Mouse (Mus musculus) c-Kit-positive CD71-positive TER-119-negative erythroid progenitor cells, embryonic 14.5 days (primary cell): Measurements from ENCODE around the gene Agmat.

Source experiments
- DNase-seq: peaks from one replicate; pipeline ENCODE4 v3.0.0-alpha.2; 2013; ENCODE audit warnings: low read depth

Gene Agmat

DNA sequence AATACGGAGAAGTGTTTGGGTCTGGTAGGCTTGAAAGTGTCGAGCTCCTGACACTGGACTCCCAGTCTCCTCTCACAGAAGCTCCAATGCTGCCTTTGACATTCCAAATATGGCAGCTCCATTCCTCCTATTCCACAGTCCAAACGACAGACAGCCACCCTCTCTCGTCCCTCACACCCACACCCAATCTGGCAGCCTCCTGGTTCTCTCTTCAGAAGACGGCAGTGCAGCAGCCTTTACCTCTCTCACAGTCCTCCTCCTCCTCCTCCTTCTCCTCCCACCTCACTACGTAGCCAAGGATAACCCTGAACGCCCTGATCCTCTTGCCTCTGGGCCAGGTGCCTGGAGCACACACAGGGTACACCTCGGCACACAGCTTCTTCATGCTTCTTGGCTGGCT is 33.4 kb downstream of the Agmat start:
- no peak for DNase-seq

DNA sequence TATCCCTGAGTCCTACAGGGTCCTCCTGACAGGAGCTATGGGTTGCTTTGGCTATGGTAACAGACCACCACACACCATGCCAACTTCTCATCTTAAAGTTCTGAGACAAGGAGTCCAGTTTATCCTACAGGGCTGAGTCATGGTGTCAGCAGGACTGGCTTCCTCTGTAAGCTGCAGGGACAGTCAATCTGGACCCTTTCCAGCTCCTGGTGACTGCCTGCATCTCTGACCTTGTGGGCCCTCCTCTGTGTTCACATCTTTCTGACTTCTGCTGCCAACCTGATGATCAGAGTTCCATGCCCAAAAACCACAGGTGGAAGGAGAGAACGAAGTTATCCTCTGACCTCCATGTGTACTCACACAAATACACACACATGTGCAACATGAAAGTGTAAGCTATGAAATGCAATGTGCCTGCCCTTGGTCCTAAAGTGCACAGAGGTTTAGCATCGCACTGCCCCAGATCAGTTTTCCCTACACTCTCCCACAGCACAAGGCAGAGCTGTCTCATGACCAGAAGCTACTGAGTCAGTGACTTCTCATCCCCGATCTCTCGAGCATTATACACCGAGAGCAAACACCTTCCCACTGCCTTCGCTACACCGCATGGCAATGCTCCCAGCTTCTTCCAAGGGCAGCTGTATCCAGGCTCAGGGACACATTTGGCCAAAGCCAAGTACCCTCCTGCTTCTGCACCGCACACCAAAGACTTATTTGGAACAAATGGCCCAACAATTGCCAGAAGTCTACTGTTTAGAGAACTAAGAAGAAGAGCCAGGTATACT is 34.9 kb downstream of the Agmat start:
- no peak for DNase-seq

DNA sequence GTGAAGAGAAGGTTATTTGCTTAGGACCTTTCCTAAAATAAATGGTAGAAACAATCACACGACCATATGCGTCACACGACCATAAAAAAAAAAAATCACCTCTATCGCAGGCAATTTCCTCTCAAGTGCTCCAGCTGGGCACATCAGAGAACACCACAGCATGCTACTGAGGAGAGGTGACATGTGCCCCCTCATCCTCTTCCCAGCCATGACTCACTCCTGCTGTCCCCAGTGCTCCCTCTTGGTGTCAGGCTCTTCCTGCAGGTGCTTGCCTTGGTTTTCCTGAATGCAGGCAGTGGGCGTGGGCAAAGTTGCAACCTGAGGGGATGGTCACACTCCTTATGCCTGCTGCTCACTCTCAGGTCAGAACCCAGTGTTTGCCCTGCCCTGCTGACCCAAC is 38.4 kb downstream of the Agmat start:
- no peak for DNase-seq

DNA sequence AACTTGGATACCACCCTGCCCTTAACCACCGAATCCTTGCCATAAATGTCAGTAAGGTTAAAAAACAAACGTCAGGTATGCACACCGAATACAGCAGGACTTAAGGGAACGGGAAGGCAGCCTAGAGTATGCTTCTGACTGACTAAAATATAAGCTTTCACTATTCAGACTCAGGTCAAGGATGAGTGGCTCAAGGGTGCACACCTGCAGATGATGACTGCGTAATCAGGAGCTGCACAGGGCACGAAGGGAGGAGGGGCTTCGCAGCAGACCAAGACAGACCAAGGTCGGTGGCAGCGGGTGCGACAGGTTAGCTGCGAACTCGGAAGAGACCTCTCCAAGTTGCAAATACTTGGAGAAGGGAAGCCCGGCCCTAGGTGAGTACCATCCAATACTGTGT is 39.7 kb downstream of the Agmat start:
- no peak for DNase-seq

DNA sequence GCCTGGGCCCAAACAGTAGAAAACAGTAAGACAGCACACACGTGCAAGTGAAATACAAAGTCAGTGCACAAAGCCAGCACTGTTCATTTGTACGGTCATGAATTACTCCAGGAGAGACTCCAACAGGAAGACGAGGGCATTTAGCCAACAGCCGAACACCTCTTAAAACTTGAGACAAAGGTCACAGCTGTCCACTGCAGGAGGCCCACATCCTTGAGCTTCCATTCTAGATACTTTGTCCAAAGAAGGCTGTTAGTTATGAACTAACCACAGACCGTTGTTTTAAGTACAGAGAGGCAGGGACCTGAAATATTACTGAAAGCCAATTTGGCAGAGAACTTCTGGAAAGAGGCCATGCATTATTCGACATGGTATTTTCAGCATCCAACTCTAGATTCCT is 40.6 kb downstream of the Agmat start:
- DNase-seq, result no peak

DNA sequence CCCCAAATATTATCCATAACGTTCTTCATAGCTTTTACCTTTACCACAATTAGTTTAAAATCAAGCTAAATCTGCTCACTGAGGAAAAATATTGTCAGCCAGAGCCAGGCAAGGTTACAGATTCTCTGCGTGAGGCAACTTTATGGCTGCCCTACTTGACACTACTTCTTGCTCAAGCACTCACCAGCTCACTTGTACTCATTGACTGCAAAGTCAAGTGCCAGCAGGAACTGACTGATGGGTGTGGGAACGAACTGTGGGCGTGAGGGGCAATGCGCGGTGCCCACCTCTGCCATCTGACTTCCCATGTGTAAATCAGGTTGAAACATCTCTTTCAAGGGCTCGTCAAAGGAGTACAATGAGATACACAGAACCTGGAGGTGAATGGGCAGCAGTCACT is 41.0 kb downstream of the Agmat start:
- no peak for DNase-seq

DNA sequence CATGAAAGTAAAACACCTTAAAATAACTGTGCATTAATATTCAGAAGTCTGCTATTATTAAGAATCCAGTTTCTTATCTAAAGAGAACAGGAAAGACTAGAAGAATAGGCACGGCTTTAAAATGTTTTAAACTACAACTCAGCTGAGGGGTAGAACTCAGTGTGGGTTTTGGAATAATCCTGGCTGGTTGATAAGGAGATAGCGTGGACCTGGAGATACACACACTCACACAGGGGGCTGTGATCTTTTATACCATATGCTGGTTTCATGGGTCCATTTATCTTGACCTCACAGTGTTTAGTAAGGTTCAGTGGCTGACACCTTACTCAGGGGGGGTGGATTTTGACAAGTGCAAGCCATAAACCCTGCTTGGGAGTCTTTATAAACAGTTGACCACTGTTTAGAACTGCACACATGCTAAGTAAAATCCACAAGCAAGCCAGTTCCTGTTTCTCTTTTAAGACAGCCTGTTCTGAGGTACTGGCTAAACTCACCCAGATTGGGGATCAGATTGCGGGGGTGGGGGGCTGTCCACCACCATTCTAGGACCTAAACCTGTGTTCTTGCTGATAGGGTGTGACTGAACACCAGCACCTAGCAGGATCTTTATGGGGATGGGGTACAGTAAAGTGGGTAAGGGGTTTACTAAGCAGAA is 43.2 kb downstream of the Agmat start:
- peak; percentile 48 for DNase-seq

DNA sequence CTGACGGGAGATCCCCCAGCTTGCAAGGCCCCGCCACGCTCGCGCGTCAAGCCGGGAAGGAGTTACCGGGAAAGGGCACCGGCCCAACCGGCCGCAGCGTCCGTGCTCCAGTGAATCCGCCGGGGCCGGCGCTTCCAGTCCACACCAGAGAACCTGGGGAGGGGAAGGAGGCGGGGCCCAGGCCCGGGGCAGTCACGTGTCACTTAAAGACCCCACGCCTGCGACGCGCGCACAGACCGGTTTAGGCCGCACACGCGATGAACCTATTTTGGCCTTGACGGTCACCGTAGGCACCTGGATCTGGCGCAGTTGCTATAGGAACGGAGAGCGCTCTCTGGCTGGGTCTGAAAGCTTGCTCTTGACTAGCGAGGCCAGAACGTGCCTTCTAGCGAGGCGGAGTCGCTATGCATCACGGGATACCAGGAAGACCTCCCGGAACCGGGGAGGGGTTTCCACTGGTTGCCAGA is 44.1 kb downstream of the Agmat start, which contains the start of gene Dnajc16:
Gene Dnajc16 (minus strand): TSS at position 408 of the 467 bp plus-strand sequence.
- peak; percentile 98 for DNase-seq

DNA sequence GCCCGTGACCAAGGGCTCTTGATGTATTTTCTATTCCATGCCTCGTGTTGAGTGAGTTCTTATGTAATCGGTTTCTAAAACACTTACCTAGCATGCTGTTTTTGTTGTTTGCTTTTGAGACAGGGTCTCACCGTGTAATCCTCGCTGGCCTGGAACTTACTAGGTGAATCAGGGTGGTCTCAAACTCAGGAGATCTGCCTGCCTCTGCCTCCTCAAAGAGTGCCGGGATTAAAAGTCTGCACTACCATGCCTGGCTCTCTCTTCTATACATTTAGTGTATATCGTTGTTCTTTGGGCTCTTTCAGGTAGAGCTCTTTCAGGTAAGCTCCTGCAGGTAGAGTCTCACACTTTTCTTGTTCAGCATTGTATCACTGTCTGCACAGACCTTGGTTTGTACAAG is 45.0 kb downstream of the Agmat start:
- no peak for DNase-seq

DNA sequence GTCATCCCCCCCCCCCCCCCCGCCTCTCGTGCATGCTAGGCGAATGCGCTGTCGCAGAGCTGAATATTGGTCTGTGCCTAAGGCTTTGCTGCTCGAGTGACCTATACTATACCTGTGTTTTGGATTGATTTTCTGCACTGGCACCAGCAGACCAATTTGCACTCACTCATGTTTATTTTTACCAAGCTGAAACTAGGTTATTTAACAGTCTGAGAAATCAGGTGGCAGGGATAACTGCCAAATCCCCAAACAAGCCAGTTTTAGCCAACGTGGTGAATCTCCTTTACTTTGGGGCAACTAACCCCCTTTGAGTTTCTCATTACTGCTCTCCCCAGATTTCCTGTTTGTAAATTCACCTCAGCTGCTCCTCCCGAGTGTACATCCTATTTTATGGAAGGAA is 45.5 kb downstream of the Agmat start:
- DNase-seq, result no peak

DNA sequence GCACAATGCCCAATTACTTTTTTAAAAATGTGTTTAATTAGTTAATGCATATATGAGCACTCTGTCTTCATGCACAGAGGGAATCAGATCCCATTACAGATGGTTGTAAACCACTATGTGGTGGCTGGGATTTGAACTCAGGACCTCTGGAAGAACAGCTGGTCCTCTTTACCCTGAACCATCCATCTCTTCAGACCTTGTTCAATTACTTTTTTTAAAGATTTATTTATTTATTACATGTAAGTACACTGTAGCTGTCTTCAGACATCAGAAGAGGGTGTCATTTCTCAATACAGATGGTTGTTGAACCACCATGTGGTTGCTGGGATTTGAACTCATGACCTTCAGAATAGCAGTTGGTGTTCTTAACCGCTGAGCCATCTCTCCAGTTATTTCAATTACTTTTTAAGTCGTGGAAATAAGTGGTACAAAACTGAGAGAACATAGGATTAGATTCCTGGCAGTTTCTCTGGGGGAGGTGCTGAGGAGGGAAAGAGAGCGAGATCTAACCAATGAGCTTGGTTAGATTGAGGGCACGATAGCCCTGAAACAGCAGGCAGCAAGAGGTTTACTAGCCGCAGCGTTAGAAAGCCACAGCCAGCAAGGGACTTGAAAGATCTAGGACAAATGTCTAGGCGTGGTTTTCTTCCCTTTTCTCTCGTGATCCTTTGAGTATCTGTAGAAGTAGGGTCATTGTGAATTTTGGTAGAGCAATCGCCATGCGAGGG is 46.2 kb downstream of the Agmat start:
- no peak for DNase-seq

DNA sequence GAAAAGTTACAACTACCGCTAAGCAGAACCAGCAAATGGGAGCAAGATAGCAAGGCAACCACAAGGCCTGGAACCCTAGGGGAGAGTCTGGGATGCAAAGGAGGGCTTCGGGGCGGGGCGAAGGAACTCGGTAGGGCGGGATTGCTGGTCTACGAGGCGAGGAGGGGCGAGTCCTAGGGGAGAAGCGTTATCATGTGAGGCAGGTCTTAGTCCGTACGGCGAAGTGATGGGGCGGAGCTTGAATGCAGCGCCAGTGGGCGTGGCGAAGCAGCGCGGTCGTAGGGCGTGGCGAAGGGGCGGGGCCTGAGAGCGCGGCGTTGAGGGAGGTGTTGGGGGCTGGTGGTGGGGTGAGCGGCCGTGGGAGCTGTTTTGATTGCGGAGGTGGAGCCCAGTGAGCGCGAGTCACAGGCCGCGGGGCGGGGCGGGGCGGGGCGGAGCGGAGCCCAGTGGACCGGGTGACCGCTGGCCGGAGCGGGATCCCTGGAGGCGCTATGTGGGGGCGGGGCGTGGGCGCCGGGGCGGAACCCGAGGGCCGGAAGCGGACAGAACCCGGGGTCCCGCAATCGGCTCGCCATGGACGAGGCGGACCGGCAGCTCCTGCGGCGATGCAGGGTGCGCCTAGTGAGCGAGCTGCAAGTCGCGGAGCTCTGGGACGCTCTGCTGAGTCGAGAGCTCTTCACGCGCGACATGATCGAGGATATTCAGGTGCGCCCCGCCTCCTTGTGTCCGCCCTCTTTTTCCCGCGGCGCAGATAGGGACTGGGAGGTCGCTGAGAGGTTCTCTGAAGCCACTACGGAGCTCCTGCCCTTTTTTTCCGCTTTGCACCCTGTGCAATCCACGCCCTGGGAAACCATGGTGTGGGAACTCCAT is 47.0 kb downstream of the Agmat start, which contains the start of gene Casp9:
Gene Casp9 (plus strand): TSS at position 331 of the 870 bp plus-strand sequence.
- peak; percentile 91 for DNase-seq

DNA sequence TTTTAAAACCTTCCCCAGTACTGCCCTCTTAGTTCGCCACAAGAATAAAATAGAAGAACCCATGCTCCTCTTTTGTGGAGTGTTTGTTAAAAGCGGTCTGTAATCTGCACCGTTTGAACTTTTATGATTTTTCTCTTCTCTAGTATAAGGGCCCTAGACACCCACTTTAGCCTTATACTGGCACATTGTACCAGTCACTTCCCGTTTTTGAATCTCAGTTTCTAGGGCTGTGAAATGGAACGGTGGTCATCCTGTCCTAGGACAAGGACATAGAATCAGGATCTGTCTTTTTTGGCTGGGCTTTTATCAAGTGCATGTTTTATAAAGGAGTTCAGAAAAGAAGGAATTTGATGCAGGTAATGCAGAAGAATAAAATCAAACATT is 47.7 kb downstream of the Agmat start:
- DNase-seq, result no peak

DNA sequence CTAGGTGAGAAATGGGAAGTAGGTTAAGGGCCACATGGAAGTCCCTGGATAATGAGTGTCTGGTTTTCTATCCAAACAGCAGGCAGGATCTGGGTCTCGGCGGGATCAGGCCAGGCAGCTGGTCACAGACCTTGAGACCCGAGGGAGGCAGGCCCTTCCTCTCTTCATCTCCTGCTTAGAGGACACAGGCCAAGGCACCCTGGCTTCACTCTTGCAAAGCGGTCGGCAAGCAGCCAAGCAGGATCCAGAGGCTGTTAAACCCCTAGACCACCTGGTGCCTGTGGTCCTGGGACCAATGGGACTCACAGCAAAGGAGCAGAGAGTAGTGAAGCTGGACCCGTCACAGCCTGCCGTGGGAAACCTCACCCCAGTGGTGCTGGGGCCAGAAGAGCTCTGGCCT is 49.9 kb downstream of the Agmat start:
- no peak for DNase-seq

DNA sequence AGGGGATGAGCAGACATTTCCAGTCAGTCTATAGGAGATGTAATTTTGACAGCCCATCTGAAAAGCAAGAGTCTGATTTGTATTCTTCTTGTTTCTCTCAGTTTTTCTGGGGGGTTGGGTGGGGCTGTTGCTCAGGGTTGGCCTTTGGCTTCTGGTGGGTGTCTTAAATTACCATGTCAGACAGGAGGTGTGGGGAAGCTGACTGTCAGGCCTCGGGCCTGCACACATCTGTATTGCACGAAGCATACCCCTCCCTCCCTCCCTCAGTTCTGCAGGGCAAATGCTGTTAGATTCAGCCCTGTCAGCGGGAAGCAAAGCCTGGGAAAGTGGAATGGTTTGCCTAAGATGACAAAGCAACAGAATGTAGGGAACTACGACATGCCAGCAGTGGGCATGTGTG is 50.5 kb downstream of the Agmat start:
- no peak for DNase-seq

DNA sequence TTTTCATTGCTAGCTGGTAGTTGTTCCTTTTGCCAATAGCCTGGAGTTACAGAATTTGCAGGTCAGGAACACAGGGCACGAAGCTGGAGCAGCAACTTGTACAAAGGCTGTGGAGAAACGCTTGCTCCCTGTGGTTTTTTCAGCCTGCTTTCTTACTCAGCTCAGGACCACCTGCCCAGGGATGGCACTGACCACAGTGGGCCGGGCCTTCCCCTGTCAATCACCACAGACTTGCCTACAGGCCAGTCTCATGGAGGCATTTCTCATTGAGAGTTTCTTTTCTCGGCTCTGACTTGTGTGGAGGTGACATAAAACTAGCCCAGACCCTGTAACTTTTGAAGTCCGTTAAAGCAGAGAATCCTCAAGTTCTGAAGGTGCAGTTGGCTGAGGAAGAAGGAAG is 51.1 kb downstream of the Agmat start:
- no peak for DNase-seq

DNA sequence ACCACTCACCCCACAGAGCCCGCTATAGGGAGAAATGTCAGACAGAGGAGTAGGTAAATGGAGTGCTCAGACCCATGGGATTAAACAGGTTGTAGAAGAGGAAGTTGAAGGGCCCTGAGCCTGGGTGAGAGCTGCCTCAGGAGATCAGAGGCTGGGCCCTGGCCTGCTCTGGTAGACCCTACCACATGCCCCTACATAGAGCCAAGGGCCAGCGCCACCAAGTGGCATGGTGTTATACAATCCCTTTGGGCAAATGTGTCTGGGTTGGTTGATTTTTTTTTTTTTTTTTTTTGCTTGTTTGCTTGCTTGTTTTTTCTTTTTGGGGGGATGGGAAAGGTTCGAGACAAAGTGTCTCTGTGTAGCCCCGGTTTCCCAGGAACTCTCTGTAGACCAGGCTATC is 57.6 kb downstream of the Agmat start:
- DNase-seq, result no peak

DNA sequence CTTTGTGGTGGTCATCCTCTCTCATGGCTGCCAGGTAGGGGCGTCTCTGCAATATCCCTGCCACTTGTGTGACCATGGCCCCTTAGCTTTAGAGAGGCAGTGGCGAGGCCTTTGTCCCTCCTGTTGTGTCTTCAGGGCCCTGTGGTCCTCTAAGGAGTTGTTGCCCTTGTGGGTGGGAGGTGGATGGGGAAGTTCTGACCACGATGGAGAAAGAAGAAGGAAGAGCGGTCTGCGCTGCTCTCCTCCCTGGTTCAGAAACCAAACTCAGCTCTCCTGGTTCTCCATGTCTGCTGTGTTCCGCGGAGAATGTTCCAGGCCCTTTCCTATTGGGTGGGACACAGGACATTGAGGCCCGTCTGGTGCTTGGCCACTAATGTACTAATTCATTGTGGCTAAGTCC is 59.4 kb downstream of the Agmat start:
- DNase-seq, result no peak
